Mouse (Mus musculus): Measurements from ENCODE around the gene Tm6sf2.

GRCm38 (mm10) chr8:70087836-70088650 is 15.3 kb downstream of the Tm6sf2 start:
- TF ChIP-seq CTCF (IDR thresholded peaks at IDR 0.05; ENCODE audit: extremely low read depth, insufficient read length, insufficient replicate concordance, low read depth, low read length) (no peak; the same call in 1 of the 2 replicates), POLR2A (IDR thresholded peaks at IDR 0.05; ENCODE audit: low read depth, low read length) (no peak)
